Mouse (Mus musculus) spleen, adult 2 months (tissue): Measurements from ENCODE around the gene Prkg1.

Experiments
- CTCF ChIP-seq: fragments of 200-500 bp; IDR thresholded peaks from 2 replicates; pipeline ENCODE4 v1.5.1; 2011; ENCODE audit warnings: mild to moderate bottlenecking, inconsistent platforms; ENCODE audit not compliant: insufficient read depth, insufficient read length, insufficient replicate concordance; ENCODE audit errors: extremely low read depth
- POLR2A ChIP-seq: fragments of 200-500 bp; IDR thresholded peaks from 2 replicates; pipeline ENCODE4 v1.6.1; 2011; ENCODE audit warnings: low read depth, low read length, inconsistent platforms

DNA sequence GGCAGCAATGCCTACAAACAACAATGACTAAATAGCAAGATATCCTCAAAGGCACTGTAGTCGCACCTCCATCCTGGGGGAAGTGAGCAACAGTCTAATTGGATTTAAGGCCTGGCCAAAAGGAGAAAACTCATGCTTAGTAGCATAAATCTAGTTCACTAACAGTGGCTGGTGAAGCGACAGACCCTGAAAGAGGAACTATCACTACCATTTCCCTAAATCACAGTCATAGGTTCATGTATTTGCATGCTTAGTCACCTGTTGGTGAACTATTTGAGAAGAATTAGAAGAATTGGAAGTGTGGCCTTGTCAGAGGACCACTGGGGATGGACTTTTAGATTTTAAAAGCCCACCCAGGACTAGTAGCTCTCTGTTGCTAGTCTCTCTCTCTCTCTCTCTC lies 766.3 kb downstream of the Prkg1 start:
- TF ChIP-seq POLR2A: no peak
- TF ChIP-seq CTCF: no peak
